Mouse (Mus musculus): ENCODE results near the gene March11. TPM values are rescaled to one million over a fixed set of nuclear protein-coding genes. Genes with fewer than 3 reads are reported as not detected.

The March11 gene
- total and polyA plus RNA-seq, 3 experiments: not detected

- DNase-seq (ENCODE audit: extremely low read depth): no peak
- TF ChIP-seq RCOR1 (conservative IDR thresholded peaks at IDR 0.05; ENCODE audit: low read depth, low read length) (no peak), JUN (IDR thresholded peaks at IDR 0.05; ENCODE audit: insufficient read depth, low read depth, low read length) (no peak), POLR2A (IDR thresholded peaks at IDR 0.05; ENCODE audit: low read depth, low read length) (no peak), RAD21 (IDR thresholded peaks at IDR 0.05; ENCODE audit: low read depth, low read length) (no peak), ETS1 (conservative IDR thresholded peaks at IDR 0.05; ENCODE audit: low read depth, low read length) (no peak), MEF2A (IDR thresholded peaks at IDR 0.05; ENCODE audit: borderline replicate concordance, low read depth, low read length) (no peak), E2F4 (IDR thresholded peaks at IDR 0.05; ENCODE audit: insufficient replicate concordance, low read depth, low read length) (no peak), NELFE (IDR thresholded peaks at IDR 0.05; ENCODE audit: low read depth, low read length) (no peak), SIN3A (IDR thresholded peaks at IDR 0.05; ENCODE audit: low read length) (no peak), USF1 (IDR thresholded peaks at IDR 0.05; ENCODE audit: low read depth, low read length) (no peak), GABPA (IDR thresholded peaks at IDR 0.05; ENCODE audit: insufficient replicate concordance, low read depth, low read length) (no peak), MXI1 (IDR thresholded peaks at IDR 0.05; ENCODE audit: low read depth, low read length) (no peak), MAX (IDR thresholded peaks at IDR 0.05; ENCODE audit: low read length) (no peak), CHD1 (IDR thresholded peaks at IDR 0.05; ENCODE audit: low read depth, low read length) (no peak), MAFK (IDR thresholded peaks at IDR 0.05; ENCODE audit: insufficient replicate concordance, low read length) (no peak), CTCF (conservative IDR thresholded peaks at IDR 0.05 in 1 of 2, IDR thresholded peaks at IDR 0.05 in 1 of 2; ENCODE audit: low read depth in 2 of 2, low read length in 2 of 2) (no peak), KAT2A (IDR thresholded peaks at IDR 0.05; ENCODE audit: insufficient replicate concordance, low read length) (no peak)
- Histone ChIP-seq H3K27me3 (replicated peaks) (no peaks in the 10 kb centered on the region), H3K79me2 (replicated peaks; ENCODE audit: control insufficient read depth, extremely low read depth, insufficient read depth, poor library complexity, severe bottlenecking) (no peaks in the 10 kb centered on the region), H3K9me3 (replicated peaks; ENCODE audit: low read length) (no peaks in the 10 kb centered on the region), H3K9ac (ENCODE audit: insufficient read depth, low read depth) (no peak overlapping the region), H3K4me3 (replicated peaks in 1 of 3; ENCODE audit: low read depth in 2 of 3, low read length in 2 of 3, poor library complexity in 1 of 3) (no peak overlapping the region), H3K4me1 (ENCODE audit: control insufficient read depth in 1 of 2, insufficient read depth in 2 of 2) (no peaks in the 10 kb centered on the region), H3K36me3 (replicated peaks in 1 of 2; ENCODE audit: control insufficient read depth in 1 of 2, insufficient read depth in 1 of 2, low read length in 1 of 2) (no peaks in the 10 kb centered on the region), H3K27ac (ENCODE audit: insufficient read depth, low read depth) (no peak overlapping the region), H3K4me2 (ENCODE audit: insufficient read depth, low read depth, poor library complexity, severe bottlenecking) (no peak overlapping the region)
- in situ Hi-C loops (cut with MboI; ENCODE audit: low pct_ligation_motif_present, low pct_unique_long_range_greater_than_20kb, low sequenced_read_pairs): loop anchor here (10.0 kb wide), 1 partner anchor 305 kb away; no protein-coding TSS in a partner anchor
- dilution Hi-C loops (cut with MboI; ENCODE audit: extremely low pct_ligation_motif_present, extremely low pct_unique_long_range_greater_than_20kb, low sequenced_read_pairs): no loop called here
These were observed 11.0 kb downstream of the March11 start for GRCm38 (mm10) chr15:26319866-26320265.

- Histone ChIP-seq H3K4me2 (ENCODE audit: insufficient read depth, low read depth, poor library complexity, severe bottlenecking) (no peak overlapping the region), H3K79me2 (replicated peaks; ENCODE audit: control insufficient read depth, extremely low read depth, insufficient read depth, poor library complexity, severe bottlenecking) (no peaks in the 10 kb centered on the region), H3K4me3 (replicated peaks in 1 of 3; ENCODE audit: low read depth in 2 of 3, low read length in 2 of 3, poor library complexity in 1 of 3) (no peak overlapping the region), H3K36me3 (replicated peaks in 1 of 2; ENCODE audit: control insufficient read depth in 1 of 2, insufficient read depth in 1 of 2, low read length in 1 of 2) (no peaks in the 10 kb centered on the region), H3K9ac (ENCODE audit: insufficient read depth, low read depth) (no peak overlapping the region), H3K9me3 (replicated peaks; ENCODE audit: low read length) (no peaks in the 10 kb centered on the region), H3K27ac (ENCODE audit: insufficient read depth, low read depth) (no peak overlapping the region), H3K27me3 (replicated peaks) (no peaks in the 10 kb centered on the region), H3K4me1 (ENCODE audit: control insufficient read depth in 1 of 2, insufficient read depth in 2 of 2) (no peaks in the 10 kb centered on the region)
- dilution Hi-C loops (cut with MboI; ENCODE audit: extremely low pct_ligation_motif_present, extremely low pct_unique_long_range_greater_than_20kb, low sequenced_read_pairs) (no loop called here), in situ Hi-C loops (cut with MboI; ENCODE audit: low pct_ligation_motif_present, low pct_unique_long_range_greater_than_20kb, low sequenced_read_pairs) (loop anchor here (10.0 kb wide), 1 partner anchor 306 kb away; no protein-coding TSS in a partner anchor)
- TF ChIP-seq NELFE (IDR thresholded peaks at IDR 0.05; ENCODE audit: low read depth, low read length): no peak
- DNase-seq (ENCODE audit: extremely low read depth): no peak
These were observed 11.6 kb downstream of the March11 start for GRCm38 (mm10) chr15:26320402-26320801.
